Mouse (Mus musculus): ENCODE results near the gene H2-DMb1.

- TF ChIP-seq CTCF (IDR thresholded peaks at IDR 0.05; ENCODE audit: insufficient read depth, low read length): no peak
- no peak for TF ChIP-seq POLR2A (IDR thresholded peaks at IDR 0.05; ENCODE audit: borderline replicate concordance, extremely low read depth, low read depth, low read length)
Observed at GRCm38 (mm10) chr17:34199050-34199619, 46.3 kb downstream of the H2-DMb1 start.
